Mouse (Mus musculus) liver, embryonic 16.5 days (tissue): ENCODE measurements around the gene Nudt4. TPM values are rescaled to one million over a fixed set of nuclear protein-coding genes. Genes with fewer than 3 reads are reported as not detected.
"Not testable (repeated sequence)": the region's sequence is repeated elsewhere in the genome, so short reads cannot be mapped to it uniquely, and the experiment has no call there.

Source experiments
- ATAC-seq: fragments of 200-750 bp; cut with Nextera tagmentation; 2 replicates; pipeline ENCODE4 v1.8.0; 2017; ENCODE audit warnings: low read depth, mild to moderate bottlenecking, moderate number of reproducible peaks, moderate library complexity
- H3K27ac ChIP-seq: fragments of 300-500 bp; sonication (generic); 2 replicates; pipeline ENCODE4 v1.5.1; 2014; ENCODE audit warnings: mild to moderate bottlenecking, low read length
- H3K27me3 ChIP-seq: fragments of 300-500 bp; sonication (generic); 2 replicates; pipeline ENCODE4 v1.6.1; 2014; ENCODE audit warnings: low read depth, low read length, mixed read lengths; ENCODE audit not compliant: control insufficient read depth, insufficient read depth
- H3K36me3 ChIP-seq: fragments of 300-500 bp; sonication (generic); 2 replicates; pipeline ENCODE4 v1.6.1; 2014; ENCODE audit warnings: mild to moderate bottlenecking; ENCODE audit not compliant: control insufficient read depth, insufficient read depth
- H3K4me1 ChIP-seq: fragments of 300-500 bp; sonication (generic); 2 replicates; pipeline ENCODE4 v1.6.1; 2014; ENCODE audit warnings: low read depth, low read length, mixed read lengths; ENCODE audit not compliant: control insufficient read depth
- H3K4me2 ChIP-seq: fragments of 300-500 bp; sonication (generic); 2 replicates; pipeline ENCODE4 v1.6.1; 2014; ENCODE audit warnings: low read depth, low read length, mixed read lengths
- H3K4me3 ChIP-seq: fragments of 300-500 bp; sonication (generic); 2 replicates; pipeline ENCODE4 v1.5.1; 2014; ENCODE audit warnings: low read depth, mild to moderate bottlenecking, low read length
- H3K9ac ChIP-seq: fragments of 300-500 bp; sonication (generic); 2 replicates; pipeline ENCODE4 v1.6.1; 2014; ENCODE audit warnings: low read depth, low read length
- H3K9me3 ChIP-seq: fragments of 300-500 bp; sonication (generic); replicated peaks from 2 replicates; pipeline ENCODE4 v1.6.1; 2016; ENCODE audit warnings: low read length; ENCODE audit not compliant: control insufficient read depth
- WGBS: fragments of 180-500 bp; shearing (Covaris S2); extraction: QIAGEN DNeasy Blood & Tissue Kit; methylation state at CpG from one replicate; pipeline ENCODE4 v1.1.7; 2014; ENCODE audit not compliant: insufficient replicate concordance; 5-methylcytosine and 5-hydroxymethylcytosine counted together
- polyA plus RNA-seq: library from polyadenylated mRNA; unstranded; fragments of >200 nt; fragmentation: Nextera tagmentation; extraction: Ambion mirVana; gene quantifications from 2 replicates; pipeline ENCODE4 v1.2.1, GENCODE M21; 2015

The Nudt4 gene
- polyA plus RNA-seq, 1 experiment from 2014 or later, result 79.2 TPM

- H3K4me1 ChIP-seq, result peaks cover 54% of the 10 kb centered on the region
- H3K27ac ChIP-seq, result no peak overlapping the region
- H3K4me3 ChIP-seq, result peak overlapping the region; percentile 90
- no peaks in the 10 kb centered on the region for H3K9me3 ChIP-seq
- no peaks in the 10 kb centered on the region for H3K27me3 ChIP-seq
- H3K36me3 ChIP-seq, result peaks cover 21% of the 10 kb centered on the region
- H3K9ac ChIP-seq, result peak overlapping the region; percentile 97
- no peak for ATAC-seq
- peak overlapping the region; percentile 59 for H3K4me2 ChIP-seq
- WGBS, result 67% methylated on average over 7 of the region's 7 CpGs
These were observed 2.3 kb downstream of the Nudt4 start for GRCm38 (mm10) chr10:95561616-95562015.

- Histone ChIP-seq H3K4me3 (peak overlapping the region; percentile 90), H3K27me3 (no peaks in the 10 kb centered on the region), H3K4me2 (peak overlapping the region; percentile 59), H3K36me3 (peaks cover 24% of the 10 kb centered on the region), H3K9me3 (no peaks in the 10 kb centered on the region), H3K9ac (0 out of 2 replicates have a peak overlapping the region, but pooled peaks have one; percentile 20), H3K4me1 (peaks cover 51% of the 10 kb centered on the region), H3K27ac (peak overlapping the region; percentile 18; the same call in 1 of the 2 replicates)
- ATAC-seq, result no peak
- WGBS, result 84% methylated on average over 9 of the region's 9 CpGs
These were observed 3.5 kb downstream of the Nudt4 start for GRCm38 (mm10) chr10:95560394-95560983.

- 71% methylated on average over 7 of the region's 7 CpGs for WGBS
- Histone ChIP-seq H3K4me3 (peak overlapping the region; percentile 90; the same call in 1 of the 2 replicates), H3K9me3 (no peaks in the 10 kb centered on the region), H3K27me3 (no peaks in the 10 kb centered on the region), H3K36me3 (peaks cover 28% of the 10 kb centered on the region), H3K4me1 (peaks cover 43% of the 10 kb centered on the region), H3K4me2 (peak overlapping the region; percentile 59; the same call in 1 of the 2 replicates), H3K27ac (no peak overlapping the region), H3K9ac (no peak overlapping the region)
- ATAC-seq, result no peak
These were observed 4.5 kb downstream of the Nudt4 start for GRCm38 (mm10) chr10:95559426-95559825.

GRCm38 (mm10) chr10:95557337-95557828, 6.6 kb downstream of the Nudt4 start:
- Histone ChIP-seq H3K27me3 (no peaks in the 10 kb centered on the region), H3K4me3 (no peak overlapping the region), H3K4me1 (peaks cover 49% of the 10 kb centered on the region), H3K4me2 (no peak overlapping the region), H3K9ac (no peak overlapping the region), H3K9me3 (no peaks in the 10 kb centered on the region), H3K27ac (no peak overlapping the region), H3K36me3 (peaks cover 31% of the 10 kb centered on the region)
- WGBS, result 78% methylated on average over 5 of the region's 5 CpGs
- ATAC-seq, result peak; percentile 35; the same call in 1 of the 2 replicates

- Histone ChIP-seq H3K27me3 (no peaks in the 10 kb centered on the region), H3K9me3 (no peaks in the 10 kb centered on the region), H3K4me2 (no peak overlapping the region), H3K4me1 (peaks cover 43% of the 10 kb centered on the region), H3K9ac (no peak overlapping the region), H3K4me3 (no peak overlapping the region), H3K27ac (no peak overlapping the region), H3K36me3 (peaks cover 40% of the 10 kb centered on the region)
- WGBS, result 88% methylated on average over 11 of the region's 11 CpGs
- no peak for ATAC-seq
These were observed 8.1 kb downstream of the Nudt4 start for GRCm38 (mm10) chr10:95555866-95556265.

GRCm38 (mm10) chr10:95552326-95552725, 11.6 kb downstream of the Nudt4 start:
- H3K4me3 ChIP-seq, result no peak overlapping the region
- H3K9me3 ChIP-seq, result no peaks in the 10 kb centered on the region
- H3K36me3 ChIP-seq, result peaks cover 53% of the 10 kb centered on the region
- H3K9ac ChIP-seq, result no peak overlapping the region
- H3K27me3 ChIP-seq, result no peaks in the 10 kb centered on the region
- H3K27ac ChIP-seq, result no peak overlapping the region
- H3K4me2 ChIP-seq, result no peak overlapping the region
- no peak for ATAC-seq
- peaks cover 12% of the 10 kb centered on the region for H3K4me1 ChIP-seq
- 83% methylated on average over 3 of the region's 3 CpGs for WGBS

GRCm38 (mm10) chr10:95551752-95552151, 12.2 kb downstream of the Nudt4 start:
- no peaks in the 10 kb centered on the region for H3K9me3 ChIP-seq
- no peak overlapping the region for H3K4me2 ChIP-seq
- peaks cover 12% of the 10 kb centered on the region for H3K4me1 ChIP-seq
- H3K36me3 ChIP-seq, result peaks cover 56% of the 10 kb centered on the region
- no peak overlapping the region for H3K27ac ChIP-seq
- no peaks in the 10 kb centered on the region for H3K27me3 ChIP-seq
- H3K9ac ChIP-seq, result no peak overlapping the region
- H3K4me3 ChIP-seq, result no peak overlapping the region
- ATAC-seq, result no peak

GRCm38 (mm10) chr10:95550506-95550905, 13.4 kb downstream of the Nudt4 start:
- 61% methylated on average over 1 of the region's 1 CpGs for WGBS
- ATAC-seq, result no peak
- H3K27ac ChIP-seq, result no peak overlapping the region
- no peaks in the 10 kb centered on the region for H3K27me3 ChIP-seq
- peaks cover 9% of the 10 kb centered on the region for H3K4me1 ChIP-seq
- H3K36me3 ChIP-seq, result peaks cover 65% of the 10 kb centered on the region
- H3K4me2 ChIP-seq, result no peak overlapping the region
- H3K4me3 ChIP-seq, result no peak overlapping the region
- no peak overlapping the region for H3K9ac ChIP-seq
- no peaks in the 10 kb centered on the region for H3K9me3 ChIP-seq

- 89% methylated on average over 5 of the region's 5 CpGs for WGBS
These were observed 14.9 kb downstream of the Nudt4 start for GRCm38 (mm10) chr10:95549080-95549479.

More at GRCm38 (mm10) chr10:95549080-95549479, 14.9 kb downstream of the Nudt4 start:
- H3K9ac ChIP-seq, H3K27me3 ChIP-seq, ATAC-seq, H3K4me2 ChIP-seq, H3K4me1 ChIP-seq, H3K4me3 ChIP-seq, H3K27ac ChIP-seq, H3K9me3 ChIP-seq: not testable (repeated sequence)
- peaks cover 74% of the 10 kb centered on the region for H3K36me3 ChIP-seq
